Mouse (Mus musculus) midbrain, embryonic 16.5 days (tissue): Measurements from ENCODE around the gene Cdipt. TPM values are rescaled to one million over a fixed set of nuclear protein-coding genes. Genes with fewer than 3 reads are reported as not detected.

Source experiments
- ATAC-seq: fragments of 200-750 bp; cut with Nextera tagmentation; 2 replicates; pipeline ENCODE4 v1.8.0; 2017; ENCODE audit warnings: moderate TSS enrichment
- H3K27ac ChIP-seq: fragments of 300-500 bp; sonication (generic); 2 replicates; pipeline ENCODE4 v1.5.1; 2014; ENCODE audit warnings: mild to moderate bottlenecking, low read length, mixed read lengths
- H3K27me3 ChIP-seq: fragments of 300-500 bp; sonication (generic); 2 replicates; pipeline ENCODE4 v1.6.1; 2014; ENCODE audit warnings: low read depth, low read length, mixed read lengths; ENCODE audit not compliant: control insufficient read depth, insufficient read depth
- H3K36me3 ChIP-seq: fragments of 300-500 bp; sonication (generic); 2 replicates; pipeline ENCODE4 v1.6.1; 2014; ENCODE audit warnings: mild to moderate bottlenecking, low read length, moderate library complexity, mixed read lengths; ENCODE audit not compliant: control insufficient read depth, insufficient read depth
- H3K4me1 ChIP-seq: fragments of 300-500 bp; sonication (generic); 2 replicates; pipeline ENCODE4 v1.6.1; 2014; ENCODE audit warnings: mild to moderate bottlenecking, low read length, mixed read lengths; ENCODE audit not compliant: control insufficient read depth, insufficient read depth
- H3K4me2 ChIP-seq: fragments of 300-500 bp; sonication (generic); 2 replicates; pipeline ENCODE4 v1.6.1; 2014; ENCODE audit warnings: mild to moderate bottlenecking, low read length, mixed read lengths
- H3K4me3 ChIP-seq: fragments of 300-500 bp; sonication (generic); 2 replicates; pipeline ENCODE4 v1.5.1; 2014; ENCODE audit warnings: low read depth, mild to moderate bottlenecking, low read length, moderate library complexity, mixed read lengths
- H3K9ac ChIP-seq: fragments of 300-500 bp; sonication (generic); 2 replicates; pipeline ENCODE4 v1.6.1; 2014; ENCODE audit warnings: low read depth, low read length, mixed read lengths
- H3K9me3 ChIP-seq: fragments of 300-500 bp; sonication (generic); replicated peaks from 2 replicates; pipeline ENCODE4 v1.6.1; 2014; ENCODE audit warnings: mild to moderate bottlenecking, low read length, mixed read lengths; ENCODE audit not compliant: control insufficient read depth, poor library complexity, severe bottlenecking
- WGBS: fragments of 180-500 bp; shearing (Covaris S2); extraction: QIAGEN DNeasy Blood & Tissue Kit; methylation state at CpG from one replicate; pipeline ENCODE4 v1.1.7; 2014; 5-methylcytosine and 5-hydroxymethylcytosine counted together
- polyA plus RNA-seq: library from polyadenylated mRNA; unstranded; fragments of >200 nt; fragmentation: Nextera tagmentation; extraction: Ambion mirVana; gene quantifications from 2 replicates; pipeline ENCODE4 v1.2.1, GENCODE M21; 2015

Gene Cdipt
- polyA plus RNA-seq, 1 experiment from 2014 or later: 141 TPM

- no peak overlapping the region for H3K4me3 ChIP-seq
- H3K4me1 ChIP-seq: no peaks in the 10 kb centered on the region
- H3K27me3 ChIP-seq: peaks cover 3% of the 10 kb centered on the region
- no peaks in the 10 kb centered on the region for H3K9me3 ChIP-seq
- H3K36me3 ChIP-seq: peaks cover 43% of the 10 kb centered on the region
- no peak overlapping the region for H3K4me2 ChIP-seq
- ATAC-seq: no peak
- no peak overlapping the region for H3K27ac ChIP-seq
- H3K9ac ChIP-seq: no peak overlapping the region
- WGBS: 91% methylated on average over 4 of the region's 4 CpGs
Measured at GRCm38 (mm10) chr7:126961965-126962364, 13.7 kb upstream of the Cdipt start.

- no peak for ATAC-seq
- H3K36me3 ChIP-seq: peaks cover 52% of the 10 kb centered on the region
- H3K4me1 ChIP-seq: no peaks in the 10 kb centered on the region
- no peak overlapping the region for H3K4me3 ChIP-seq
- H3K9me3 ChIP-seq: no peaks in the 10 kb centered on the region
- WGBS: 27% methylated on average over 19 of the region's 19 CpGs
- H3K27me3 ChIP-seq: peaks cover 3% of the 10 kb centered on the region
- no peak overlapping the region for H3K9ac ChIP-seq
- no peak overlapping the region for H3K27ac ChIP-seq
- no peak overlapping the region for H3K4me2 ChIP-seq
Measured at GRCm38 (mm10) chr7:126963548-126964286, 12.0 kb upstream of the Cdipt start.

GRCm38 (mm10) chr7:126965568-126965967 lies 10.1 kb upstream of the Cdipt start:
- Histone ChIP-seq H3K4me3 (no peak overlapping the region), H3K36me3 (peaks cover 61% of the 10 kb centered on the region), H3K27ac (no peak overlapping the region), H3K4me1 (no peaks in the 10 kb centered on the region), H3K4me2 (no peak overlapping the region), H3K9me3 (no peaks in the 10 kb centered on the region), H3K27me3 (peaks cover 3% of the 10 kb centered on the region), H3K9ac (no peak overlapping the region)
- WGBS: 55% methylated on average over 3 of the region's 3 CpGs
- no peak for ATAC-seq

GRCm38 (mm10) chr7:126967361-126967760 lies 8.4 kb upstream of the Cdipt start:
- Histone ChIP-seq H3K4me2 (no peak overlapping the region), H3K27me3 (no peaks in the 10 kb centered on the region), H3K4me3 (no peak overlapping the region), H3K27ac (no peak overlapping the region), H3K36me3 (peaks cover 63% of the 10 kb centered on the region), H3K4me1 (no peaks in the 10 kb centered on the region), H3K9me3 (no peaks in the 10 kb centered on the region), H3K9ac (no peak overlapping the region)
- no peak for ATAC-seq
- 60% methylated on average over 6 of the region's 6 CpGs for WGBS

- 15% methylated on average over 8 of the region's 8 CpGs for WGBS
- no peak; the same call in 1 of the 2 replicates for ATAC-seq
Measured at GRCm38 (mm10) chr7:126975493-126975892, 221 bp upstream of the Cdipt start.

GRCm38 (mm10) chr7:126975950-126976866 lies 494 bp downstream of the Cdipt start, which contains the start of gene Cdiptos:
Cdiptos (minus strand) TSS chr7:126976098.
- Histone ChIP-seq H3K4me1 (peaks cover 10% of the 10 kb centered on the region), H3K27ac (peak within 1 kb of the TSS; percentile 96), H3K27me3 (no peaks in the 10 kb centered on the region), H3K9ac (peak within 1 kb of the TSS; percentile 95), H3K36me3 (peaks cover 21% of the 10 kb centered on the region), H3K4me2 (peak within 1 kb of the TSS; percentile 83), H3K9me3 (no peaks in the 10 kb centered on the region), H3K4me3 (peak within 1 kb of the TSS; percentile 76)
- 0% methylated on average over 55 of the region's 55 CpGs for WGBS
- peak; percentile 96 for ATAC-seq

More at GRCm38 (mm10) chr7:126975493-126975892, 221 bp upstream of the Cdipt start:
- H3K36me3 ChIP-seq: peaks cover 24% of the 10 kb centered on the region
- peaks cover 10% of the 10 kb centered on the region for H3K4me1 ChIP-seq
- H3K4me3 ChIP-seq: peak overlapping the region; percentile 76; the same call in 1 of the 2 replicates
- H3K9me3 ChIP-seq: no peaks in the 10 kb centered on the region
- peak overlapping the region; percentile 23; the same call in 1 of the 2 replicates for H3K27ac ChIP-seq
- H3K27me3 ChIP-seq: no peaks in the 10 kb centered on the region
- peak overlapping the region; percentile 37 for H3K4me2 ChIP-seq
- no peak overlapping the region for H3K9ac ChIP-seq

- Histone ChIP-seq H3K9me3 (no peaks in the 10 kb centered on the region), H3K27ac (peak overlapping the region; percentile 96; the same call in 1 of the 2 replicates), H3K36me3 (peaks cover 15% of the 10 kb centered on the region), H3K4me1 (peaks cover 10% of the 10 kb centered on the region), H3K4me3 (peak overlapping the region; percentile 76), H3K27me3 (no peaks in the 10 kb centered on the region), H3K4me2 (peak overlapping the region; percentile 83), H3K9ac (peak overlapping the region; percentile 95)
- 0 out of 2 replicates have a peak, but pooled peaks have one; percentile 0 for ATAC-seq
- 26% methylated on average over 14 of the region's 14 CpGs for WGBS
Measured at GRCm38 (mm10) chr7:126976878-126977459, 1.3 kb downstream of the Cdipt start.

GRCm38 (mm10) chr7:126978841-126979240 lies 3.1 kb downstream of the Cdipt start:
- Histone ChIP-seq H3K27me3 (no peaks in the 10 kb centered on the region), H3K9ac (no peak overlapping the region), H3K36me3 (peaks cover 14% of the 10 kb centered on the region), H3K4me2 (no peak overlapping the region), H3K4me1 (peaks cover 10% of the 10 kb centered on the region), H3K9me3 (no peaks in the 10 kb centered on the region), H3K27ac (no peak overlapping the region), H3K4me3 (no peak overlapping the region)
- 95% methylated on average over 6 of the region's 6 CpGs for WGBS
- no peak for ATAC-seq
